Mouse (Mus musculus) brain, embryonic 14.5 days (tissue): ENCODE results near the gene AW011738.

Experiments
- CTCF ChIP-seq: fragments of 200-500 bp; IDR thresholded peaks from 2 replicates; pipeline ENCODE4 v1.5.1; 2012; ENCODE audit warnings: inconsistent platforms, mild to moderate bottlenecking, moderate library complexity, borderline replicate concordance; ENCODE audit not compliant: insufficient read depth, insufficient read length; ENCODE audit errors: extremely low read depth
- POLR2A ChIP-seq: fragments of 200-500 bp; IDR thresholded peaks from 2 replicates; pipeline ENCODE4 v1.6.1; 2012; ENCODE audit warnings: mild to moderate bottlenecking, inconsistent platforms, borderline replicate concordance; ENCODE audit not compliant: poor library complexity, insufficient read depth, insufficient read length, severe bottlenecking; ENCODE audit errors: extremely low read depth

GRCm38 (mm10) chr4:156194346-156194745 lies 8.8 kb upstream of the AW011738 start:
- TF ChIP-seq CTCF (no peak), POLR2A (no peak)
